Mouse (Mus musculus) CD4-positive, CD25-positive, alpha-beta regulatory T cell, adult 4 months (primary cell): ENCODE data around the gene 2310039H08Rik. TPM values are rescaled to one million over a fixed set of nuclear protein-coding genes. Genes with fewer than 3 reads are reported as not detected.

Experiments
- ATAC-seq: one replicate; pipeline ENCODE4 v1.8.0; 2017
- polyA plus RNA-seq, 2 experiments: library from polyadenylated mRNA; unstranded; fragments of 100-300 nt; shearing (Covaris generic); gene quantifications; one replicate each; pipeline ENCODE4 v1.2.1; 2017

Gene 2310039H08Rik
- polyA plus RNA-seq, 2 experiments from 2014 or later, result 16.1 to 18.9 TPM

DNA sequence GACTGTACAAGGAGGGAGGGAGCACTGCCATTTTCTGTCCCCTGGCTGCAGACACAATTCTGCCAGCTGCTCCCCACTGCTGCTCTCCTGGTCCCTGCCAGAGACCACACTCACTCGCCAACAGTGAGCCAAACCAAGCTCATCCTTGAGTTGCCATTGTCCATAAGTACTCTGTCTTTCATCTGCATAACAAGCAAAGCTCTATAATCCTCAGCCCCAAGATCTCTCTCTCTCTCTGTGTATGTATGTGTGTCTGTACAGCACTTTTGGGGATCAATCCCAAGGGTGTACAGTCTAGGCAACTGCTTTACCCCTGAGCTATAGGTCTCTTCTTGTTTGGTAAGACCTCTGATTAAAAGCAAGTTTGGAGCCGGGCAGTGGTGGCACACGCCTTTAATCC is 38.2 kb downstream of the 2310039H08Rik start:
- no peak for ATAC-seq

DNA sequence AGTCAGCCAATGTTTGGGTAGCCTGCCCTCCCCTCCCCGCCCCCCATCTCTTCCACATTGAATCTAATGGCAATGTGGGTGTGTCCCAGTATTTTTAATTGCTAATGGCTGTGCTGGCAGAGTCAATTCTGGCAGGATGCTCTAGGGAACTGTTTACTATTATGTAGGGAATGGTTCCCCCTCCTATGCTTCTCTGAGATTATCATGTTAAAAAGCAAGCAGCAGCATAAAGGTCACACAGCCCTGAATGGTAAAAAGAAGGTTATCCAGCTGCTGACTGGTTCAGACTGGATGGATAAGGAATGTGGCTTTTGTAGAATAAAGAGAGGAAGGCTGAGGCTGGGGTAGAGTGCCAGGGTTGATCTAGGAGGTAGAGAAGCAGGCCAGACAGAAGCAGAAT is 40.0 kb downstream of the 2310039H08Rik start:
- ATAC-seq, result no peak

DNA sequence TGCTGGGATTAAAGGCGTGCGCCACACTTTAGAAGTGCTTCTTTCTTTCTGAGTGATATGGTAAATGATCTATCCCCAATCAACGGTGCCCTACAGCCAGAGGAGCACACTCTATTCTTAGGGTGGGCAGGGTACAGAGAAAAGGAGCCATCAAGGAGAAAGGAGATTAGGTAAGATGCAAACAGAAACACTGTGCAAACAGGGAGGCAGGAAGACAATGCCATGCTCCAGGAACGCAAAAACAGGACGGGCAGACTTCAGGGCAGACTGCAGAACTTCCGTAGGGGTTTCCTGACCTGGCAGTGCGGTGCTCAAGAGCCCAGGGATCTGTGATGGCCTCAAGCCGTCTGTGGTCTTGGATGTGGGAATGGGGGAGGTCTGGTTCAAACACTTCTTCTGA is 41.2 kb downstream of the 2310039H08Rik start:
- ATAC-seq, result no peak

DNA sequence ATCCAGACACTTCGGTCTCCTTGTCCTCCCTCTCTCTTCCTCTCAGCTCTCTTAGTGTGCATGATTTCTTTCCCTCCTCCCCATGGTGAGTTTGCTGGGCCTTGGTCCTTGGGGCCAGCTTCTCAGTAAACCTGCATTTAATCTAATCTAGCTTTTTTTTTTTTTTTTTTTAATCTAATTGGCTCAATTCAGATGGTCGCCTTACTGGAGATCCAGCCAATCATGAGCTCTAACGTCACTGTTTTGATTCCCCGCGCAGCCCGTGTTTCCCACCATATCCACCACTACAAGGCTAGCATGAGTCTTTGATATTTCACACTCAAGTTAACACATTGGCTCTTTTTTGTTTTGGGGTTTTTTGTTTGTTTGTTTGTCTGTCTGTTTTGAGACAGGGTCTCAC is 42.1 kb downstream of the 2310039H08Rik start:
- ATAC-seq, result no peak

DNA sequence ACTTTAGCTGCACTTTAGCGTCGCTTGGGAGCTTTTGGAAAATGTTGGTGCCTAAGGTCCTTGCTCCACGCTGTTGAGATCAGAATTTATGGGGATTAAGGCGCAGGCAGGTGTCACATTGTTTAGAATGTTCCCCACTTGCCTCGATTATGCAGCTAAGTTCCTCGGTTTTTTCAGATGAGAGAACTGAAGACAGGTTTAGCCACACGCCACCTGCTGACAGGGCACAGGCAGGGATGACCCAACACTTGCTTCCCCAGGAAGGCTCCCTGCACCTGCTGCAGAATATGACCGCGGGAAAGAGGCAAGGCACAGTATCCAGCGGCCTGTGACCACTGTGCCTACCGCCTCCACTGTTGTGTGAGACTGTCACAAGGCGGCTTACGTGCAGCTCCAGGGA is 43.9 kb downstream of the 2310039H08Rik start:
- ATAC-seq, result no peak

DNA sequence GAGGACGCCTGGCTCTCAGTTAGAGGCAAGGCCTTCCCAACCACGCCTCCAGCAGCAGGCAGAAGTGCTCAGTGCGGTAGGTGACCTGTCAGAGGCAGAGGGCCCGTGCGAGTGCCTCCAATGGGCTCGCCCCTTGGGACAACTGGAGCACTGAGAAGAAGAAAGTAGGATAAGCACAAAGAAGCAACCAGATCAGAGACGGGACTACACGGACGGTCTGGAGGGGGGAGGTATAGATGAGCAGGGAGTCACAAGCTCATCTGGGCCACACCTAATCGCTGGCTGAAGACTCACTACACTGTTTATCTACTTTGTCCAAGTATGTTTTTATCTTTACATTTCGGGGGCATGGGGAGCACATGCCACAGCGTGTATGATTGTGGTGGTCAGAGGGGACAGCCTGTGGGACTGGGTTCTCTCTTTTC is 45.3 kb downstream of the 2310039H08Rik start:
- no peak for ATAC-seq

DNA sequence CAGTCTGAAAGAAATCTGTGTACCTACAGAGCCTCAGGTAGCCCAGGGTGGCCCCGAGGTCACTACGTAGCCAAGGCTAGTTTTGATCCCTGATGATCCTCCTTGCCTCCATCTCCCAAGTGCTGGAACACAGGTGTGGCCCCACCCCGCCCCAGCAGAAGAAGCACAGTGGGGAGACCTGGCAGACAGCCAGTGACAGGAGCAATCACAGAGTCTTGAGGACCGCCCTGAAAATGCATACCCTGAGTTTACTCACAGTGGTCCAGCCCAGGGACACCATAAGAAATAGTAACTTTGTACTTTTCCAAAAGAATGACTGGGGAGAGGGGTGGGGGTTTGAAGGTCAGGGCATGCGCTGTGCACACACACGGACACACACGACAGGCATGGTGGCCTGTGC is 48.2 kb downstream of the 2310039H08Rik start:
- no peak for ATAC-seq

Other genes starting within 250 kb of the 2310039H08Rik start
- 1 to 10 TPM; 4.2 to 5.6 TPM for gene Cul9, start 226.2 kb upstream of the 2310039H08Rik start, polyA plus RNA-seq
- gene Srf, start 216.5 kb upstream of the 2310039H08Rik start, polyA plus RNA-seq, result 1 to 10 TPM; 7.3 to 8.2 TPM
- not detected for gene Ptk7, start 143.1 kb upstream of the 2310039H08Rik start, polyA plus RNA-seq
- gene Klc4, start 126.6 kb upstream of the 2310039H08Rik start, polyA plus RNA-seq, result 10 to 100 TPM; 13.6 to 14.7 TPM
- gene Mrpl2, start 126.4 kb upstream of the 2310039H08Rik start, polyA plus RNA-seq, result 10 to 100 TPM; 57.0 to 65.9 TPM
- 1 to 10 TPM; 3.3 to 5.9 TPM for gene Cul7, start 122.3 kb upstream of the 2310039H08Rik start, polyA plus RNA-seq
- gene Rrp36, start 98.3 kb upstream of the 2310039H08Rik start, polyA plus RNA-seq, result 10 to 100 TPM; 47.2 to 62.6 TPM
- 100 to 1,000 TPM; 185 to 202 TPM for gene Mea1, start 93.8 kb upstream of the 2310039H08Rik start, polyA plus RNA-seq
- gene Klhdc3, start 91.7 kb upstream of the 2310039H08Rik start, polyA plus RNA-seq, result 10 to 100 TPM; 22.1 to 25.8 TPM
- 10 to 100 TPM; 19.7 to 31.4 TPM for gene Ppp2r5d, start 67.5 kb upstream of the 2310039H08Rik start, polyA plus RNA-seq
- gene Pex6, start 61.2 kb upstream of the 2310039H08Rik start, polyA plus RNA-seq, result 1 to 10 TPM; 5.0 to 7.2 TPM
- gene Gnmt, start 43.5 kb upstream of the 2310039H08Rik start, polyA plus RNA-seq, result not detected
- gene Cnpy3, start 20.4 kb upstream of the 2310039H08Rik start, polyA plus RNA-seq, result 10 to 100 TPM; 24.4 to 25.5 TPM
- gene Ptcra, start 8.9 kb upstream of the 2310039H08Rik start, polyA plus RNA-seq, result under 1 TPM in 1 of 2 experiments, not detected in 1; 0.49 TPM
- 100 to 1,000 TPM; 159 to 205 TPM for gene Rpl7l1, start 10.0 kb downstream of the 2310039H08Rik start, polyA plus RNA-seq
- 10 to 100 TPM; 10.8 to 11.9 TPM for gene Bicral, start 85.8 kb downstream of the 2310039H08Rik start, polyA plus RNA-seq
- 1 to 10 TPM; 8.4 to 9.1 TPM for gene Tbcc, start 118.0 kb downstream of the 2310039H08Rik start, polyA plus RNA-seq
- not detected for gene Prph2, start 137.8 kb downstream of the 2310039H08Rik start, polyA plus RNA-seq
- 10 to 100 TPM; 13.7 to 20.3 TPM for gene Ubr2, start 237.9 kb downstream of the 2310039H08Rik start, polyA plus RNA-seq